Mouse (Mus musculus): ENCODE results near the gene Nmrk1.
A peak's percentile ranks its signal among the peaks of the same experiment; 100 is the strongest.

Nmrk1 gene

DNA sequence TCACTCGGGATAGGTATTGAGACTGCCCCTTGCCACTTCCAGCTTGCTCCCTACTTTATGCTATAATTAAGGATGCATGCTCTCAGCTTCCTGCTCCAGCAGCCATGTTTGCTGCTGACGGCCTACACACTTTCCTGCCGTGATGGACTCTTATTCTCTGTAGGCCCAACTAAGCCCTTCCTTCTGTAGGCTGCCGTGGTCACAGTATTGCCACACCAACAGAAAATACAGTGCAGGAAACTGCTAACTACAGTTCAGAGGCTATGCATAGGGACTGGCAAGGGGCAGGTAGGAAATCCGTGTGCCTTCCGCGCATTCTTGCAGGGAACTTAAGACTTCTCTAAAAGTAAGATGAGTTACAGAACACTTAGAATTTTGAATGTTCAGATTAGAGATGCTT is 17.4 kb upstream of the Nmrk1 start:
- ATAC-seq (ENCODE audit: insufficient number of reproducible peaks, low FRiP score, low TSS enrichment) = no peak

DNA sequence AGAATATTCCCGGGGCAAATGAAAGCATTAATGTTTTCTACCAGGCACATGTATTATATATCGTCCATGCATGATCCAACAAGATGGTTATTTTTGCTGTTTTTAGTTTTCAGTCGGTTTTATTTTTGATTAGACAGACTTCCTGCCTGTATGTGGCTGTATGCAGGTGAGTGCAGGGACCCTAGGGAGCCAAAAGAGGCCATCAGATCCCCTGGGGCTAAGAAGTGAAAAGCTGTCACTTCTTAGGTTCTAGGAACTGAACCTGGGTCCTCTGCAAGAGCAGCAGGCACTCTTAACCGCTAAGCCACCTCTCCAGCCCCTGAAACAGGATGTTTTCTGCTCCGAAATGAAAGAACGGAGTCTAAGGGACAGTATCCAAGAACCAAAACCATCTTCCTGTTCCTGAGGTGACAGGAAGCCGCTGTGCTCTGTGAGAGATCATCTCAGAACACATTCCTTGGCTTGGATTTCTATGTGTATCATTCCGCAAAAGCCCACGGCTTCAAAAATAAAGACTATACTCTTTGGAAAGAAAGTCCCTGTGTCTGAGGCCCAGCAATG is 16.0 kb upstream of the Nmrk1 start:
- no peak for ATAC-seq (ENCODE audit: insufficient number of reproducible peaks, low FRiP score, low TSS enrichment)

DNA sequence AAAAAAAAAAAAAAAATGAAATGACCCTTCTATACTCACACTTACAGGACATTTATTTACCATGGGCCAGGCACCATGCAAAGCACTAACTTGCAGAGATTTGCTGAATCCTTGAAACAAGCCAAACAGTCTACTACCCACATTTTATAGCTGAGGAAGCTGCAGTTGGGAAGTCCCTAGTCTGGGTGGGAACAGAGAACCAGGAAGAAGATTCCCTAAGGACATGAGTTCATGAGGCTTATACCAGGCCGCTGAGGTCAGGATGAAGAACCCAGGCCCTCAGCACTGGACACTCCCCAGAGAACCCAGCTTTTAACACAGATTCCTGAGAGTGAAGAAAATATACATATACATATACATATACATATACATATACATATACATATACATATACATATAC is 14.2 kb upstream of the Nmrk1 start:
- ATAC-seq (ENCODE audit: insufficient number of reproducible peaks, low FRiP score, low TSS enrichment) = no peak

DNA sequence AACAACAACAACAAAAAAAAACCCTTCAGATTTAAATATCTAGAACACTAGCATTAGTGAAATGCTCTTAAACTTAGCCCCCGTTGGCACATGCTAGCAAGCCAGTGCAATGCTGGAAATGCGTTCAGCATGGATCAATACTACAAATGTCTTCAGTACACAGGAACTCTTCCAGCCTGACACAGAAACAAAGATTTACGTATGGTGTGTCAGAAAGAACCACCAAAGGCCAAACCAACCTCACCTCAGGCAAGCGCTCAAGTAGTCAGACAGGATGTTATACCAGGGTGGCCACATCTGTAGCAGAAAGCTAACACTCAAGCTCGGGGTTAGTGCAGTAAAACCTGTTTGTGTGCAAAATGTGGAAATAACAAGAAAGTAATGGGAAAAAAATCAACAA is 12.7 kb upstream of the Nmrk1 start:
- ATAC-seq (ENCODE audit: insufficient number of reproducible peaks, low FRiP score, low TSS enrichment) = no peak

DNA sequence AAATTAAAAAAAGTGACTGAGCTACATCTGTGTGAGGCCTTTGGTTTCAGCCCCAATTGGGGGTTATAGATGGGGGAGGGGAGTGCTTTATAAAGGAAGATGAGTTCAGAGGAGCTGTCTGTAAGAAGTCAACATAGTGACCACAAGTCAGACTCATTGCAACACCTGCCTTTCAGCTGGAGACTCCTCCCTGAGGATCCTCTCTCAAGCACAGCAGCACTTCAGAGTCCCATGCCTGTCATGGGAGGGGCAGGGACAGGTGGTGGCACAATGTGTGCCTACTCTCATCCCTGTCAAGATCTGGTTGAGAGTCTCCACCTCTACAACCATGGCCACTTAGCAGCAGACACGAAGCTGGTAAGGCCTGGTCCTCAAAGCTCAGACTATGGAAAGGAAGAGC is 12.1 kb upstream of the Nmrk1 start:
- ATAC-seq (ENCODE audit: insufficient number of reproducible peaks, low FRiP score, low TSS enrichment) = no peak

DNA sequence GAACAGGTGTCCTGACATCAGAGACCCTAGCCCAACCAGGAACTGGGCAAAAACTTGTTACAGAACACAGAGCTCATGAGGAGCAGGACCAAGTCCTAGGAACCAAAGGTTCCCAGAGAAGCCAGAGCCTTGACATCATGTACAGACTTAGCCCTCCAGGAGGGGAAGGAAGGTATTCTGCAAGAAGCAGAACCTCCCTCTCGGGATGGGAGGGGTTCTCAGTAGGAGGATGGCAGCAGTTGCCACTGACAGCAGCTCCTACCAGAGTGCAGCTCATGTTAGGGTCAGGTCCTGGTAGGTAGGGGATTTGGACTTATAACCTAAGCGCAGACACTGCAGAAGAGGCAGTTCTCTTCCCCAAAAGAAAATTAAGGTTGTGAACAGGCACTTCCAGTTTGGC is 7.9 kb upstream of the Nmrk1 start:
- no peak for ATAC-seq (ENCODE audit: insufficient number of reproducible peaks, low FRiP score, low TSS enrichment)

DNA sequence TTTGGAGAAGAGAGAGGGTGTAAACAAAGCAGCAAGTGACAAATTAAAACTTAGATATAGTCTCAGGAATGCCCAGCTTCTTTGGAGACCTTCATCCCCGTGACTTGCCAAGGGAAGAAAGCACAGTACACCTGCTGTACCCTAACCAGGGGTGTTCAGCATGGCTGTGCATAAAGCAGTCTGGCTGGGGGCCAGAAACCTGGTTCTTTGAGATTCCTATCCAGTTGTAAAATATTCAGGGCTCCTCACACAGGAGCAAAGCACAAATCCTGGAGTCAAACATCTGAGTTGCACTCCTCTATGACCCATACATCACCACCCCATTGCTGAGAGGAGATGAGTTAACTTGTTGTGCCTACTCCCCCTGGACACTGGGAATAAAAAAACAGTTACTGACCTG is 2.2 kb upstream of the Nmrk1 start:
- ATAC-seq (ENCODE audit: insufficient number of reproducible peaks, low FRiP score, low TSS enrichment) = no peak

DNA sequence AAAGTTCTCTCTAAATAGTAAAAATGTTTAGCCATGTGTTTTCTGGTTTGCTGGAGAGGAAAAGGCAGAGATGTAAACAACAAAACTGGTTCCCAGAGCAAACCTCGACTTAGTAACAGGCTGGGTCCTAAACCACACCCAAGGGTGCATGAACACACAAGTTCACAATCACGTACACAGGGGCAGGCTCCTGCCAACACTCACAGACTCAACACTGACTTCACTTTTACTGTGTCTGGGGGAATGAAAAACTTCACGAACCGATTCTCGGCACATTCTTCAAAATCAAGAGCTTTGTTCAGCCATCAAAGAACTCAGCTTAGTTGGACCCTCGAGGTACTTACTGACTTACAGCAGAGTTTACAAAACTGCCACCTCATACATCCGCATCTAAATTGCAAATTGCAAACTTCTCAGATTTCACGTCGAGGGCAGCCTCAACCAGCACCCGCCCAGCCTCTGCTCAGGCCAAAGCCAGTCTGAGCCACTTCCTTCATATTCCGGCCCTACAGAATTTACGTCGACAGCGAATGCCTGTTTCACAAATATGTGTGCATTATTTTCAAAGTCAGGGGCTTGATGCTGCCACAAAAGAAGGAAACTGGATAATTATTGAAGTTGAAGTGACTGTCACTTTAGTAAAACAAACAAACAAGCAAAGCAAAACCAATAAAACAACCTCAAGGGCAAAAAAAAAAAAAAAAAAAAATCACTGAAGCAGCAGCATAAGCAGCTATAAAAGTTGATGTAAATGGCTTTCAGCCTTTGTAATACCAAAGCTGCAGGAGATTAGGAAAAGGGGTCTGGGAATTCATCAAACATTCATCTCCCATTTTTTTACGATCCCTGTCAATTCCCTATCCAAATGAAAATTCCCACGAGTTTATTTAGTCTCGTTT is 1.3 kb upstream of the Nmrk1 start:
- ATAC-seq (ENCODE audit: insufficient number of reproducible peaks, low FRiP score, low TSS enrichment) = no peak

DNA sequence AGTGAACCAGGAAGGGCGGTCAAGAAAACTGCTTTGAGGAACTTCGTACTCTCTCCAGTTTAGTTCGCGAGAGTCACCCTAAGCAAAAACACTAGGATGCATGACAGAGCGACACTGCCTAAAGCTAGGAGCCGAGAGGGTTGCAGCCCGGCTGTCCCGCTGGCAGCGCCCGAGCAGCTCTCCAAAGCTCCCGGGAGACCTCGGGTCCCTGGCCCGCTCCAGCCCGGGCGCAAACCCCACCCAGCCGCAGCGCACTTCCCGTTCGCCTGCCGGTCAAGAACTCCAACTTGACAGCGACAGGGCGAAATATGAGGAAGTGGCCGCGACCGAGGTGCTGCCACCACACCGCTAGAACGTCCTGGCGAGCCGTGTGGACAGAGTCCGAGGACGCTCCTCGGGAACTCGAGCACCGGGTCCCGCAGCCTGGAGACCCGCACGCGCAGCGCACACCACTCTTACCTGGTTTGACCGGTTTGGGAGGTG is 548 bp upstream of the Nmrk1 start:
- peak; percentile 69 for ATAC-seq (ENCODE audit: insufficient number of reproducible peaks, low FRiP score, low TSS enrichment)

DNA sequence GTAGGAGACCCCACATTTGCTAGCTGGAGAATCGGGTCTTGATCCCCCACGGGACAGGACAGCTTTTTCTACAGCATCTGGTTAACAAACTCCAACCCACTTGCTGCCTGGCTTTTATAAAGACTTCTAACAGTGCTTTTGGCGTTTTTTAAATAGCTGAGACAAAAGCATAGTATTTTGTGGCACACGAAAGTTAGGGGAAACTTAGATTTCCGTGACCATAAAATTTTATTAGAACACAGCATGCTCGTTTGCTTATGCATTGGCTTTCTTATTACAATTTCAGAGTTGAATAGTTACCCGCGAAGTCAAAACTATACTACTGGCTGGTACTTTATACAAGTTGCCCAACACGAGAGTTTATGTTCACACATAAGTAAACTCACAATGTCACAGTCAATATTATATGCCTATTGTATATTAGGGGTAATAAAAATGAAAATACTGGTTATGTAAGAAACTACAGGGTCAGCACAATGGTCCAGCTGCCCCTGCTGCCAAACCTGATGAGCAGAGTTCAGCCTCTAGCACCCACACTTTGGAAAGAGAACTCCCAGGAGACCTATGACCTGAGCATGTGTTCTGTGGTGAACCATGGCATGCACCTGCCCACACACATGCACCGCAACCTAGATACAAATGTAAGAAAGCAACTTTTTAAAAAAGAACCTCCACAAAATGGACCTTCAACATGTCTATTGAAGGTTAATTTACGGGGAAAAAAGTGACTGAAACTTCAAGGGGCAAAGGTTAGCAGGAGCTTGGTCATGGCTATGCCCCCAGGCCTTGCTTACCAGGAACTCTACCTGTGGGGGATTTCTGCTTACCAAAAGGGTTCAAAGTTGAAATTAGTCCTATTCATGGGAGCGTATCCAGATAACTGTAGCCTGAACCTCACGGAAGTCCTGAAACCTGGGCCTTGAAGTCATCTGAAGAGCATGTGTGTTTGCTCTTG is 758 bp downstream of the Nmrk1 start:
- no peak for ATAC-seq (ENCODE audit: insufficient number of reproducible peaks, low FRiP score, low TSS enrichment)

DNA sequence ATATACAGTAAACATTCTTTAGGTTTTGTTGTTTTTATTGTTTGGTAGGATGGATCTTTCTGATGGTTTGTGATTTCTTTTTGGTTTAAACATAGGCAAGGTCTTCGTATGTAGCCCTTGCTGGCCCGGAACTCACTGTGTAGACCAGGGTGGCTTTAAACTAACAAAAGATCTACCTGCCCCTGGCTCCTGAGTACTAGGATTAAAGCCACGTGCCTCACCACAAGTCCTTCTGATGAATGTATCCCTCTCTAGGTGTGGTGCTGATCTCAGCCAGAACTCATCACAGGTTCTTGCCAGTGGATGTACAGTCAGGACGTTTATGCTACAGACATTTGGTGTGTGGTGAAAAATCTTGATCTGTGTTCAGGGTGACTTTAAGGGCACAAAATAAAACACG is 6.2 kb downstream of the Nmrk1 start:
- no peak for ATAC-seq (ENCODE audit: insufficient number of reproducible peaks, low FRiP score, low TSS enrichment)

DNA sequence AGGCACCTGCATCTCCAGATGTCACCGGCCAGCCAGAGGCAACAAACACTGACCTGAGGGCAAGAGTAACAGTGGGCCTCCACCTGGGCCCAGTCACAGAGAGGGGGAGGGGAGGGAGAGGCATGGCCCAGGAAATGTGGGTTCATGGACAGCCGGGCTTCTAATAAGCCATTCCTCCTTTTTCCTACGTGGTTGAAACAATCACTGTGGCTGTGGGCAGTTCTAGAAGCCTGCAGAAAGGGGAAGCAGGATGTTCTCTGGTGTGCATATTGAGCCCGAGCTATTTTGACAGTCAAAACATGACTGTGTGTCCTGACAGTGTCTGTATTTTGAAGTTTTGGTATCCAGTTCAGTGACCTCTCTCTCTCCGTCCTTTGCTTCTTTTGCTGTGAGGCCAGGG is 7.2 kb downstream of the Nmrk1 start:
- no peak for ATAC-seq (ENCODE audit: insufficient number of reproducible peaks, low FRiP score, low TSS enrichment)

DNA sequence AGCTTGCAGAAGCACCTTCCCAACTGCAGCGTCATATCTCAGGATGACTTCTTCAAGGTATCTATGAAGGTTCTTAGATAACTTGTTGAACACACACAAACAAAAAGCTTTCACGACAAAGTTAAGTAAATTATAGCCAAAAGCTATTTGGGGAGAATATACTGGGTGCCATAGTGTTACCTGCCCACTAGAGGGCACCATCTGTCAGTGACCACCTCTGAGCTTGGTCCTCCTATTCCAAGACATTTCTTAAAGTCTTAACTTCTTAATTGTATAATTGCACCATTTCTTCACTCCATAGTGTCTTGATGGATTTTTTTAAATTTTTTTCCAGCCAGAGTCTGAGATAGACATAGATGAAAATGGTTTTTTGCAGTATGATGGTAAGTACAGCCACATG is 7.8 kb downstream of the Nmrk1 start:
- 0 out of 2 replicates have a peak, but pooled peaks have one; percentile 50 for ATAC-seq (ENCODE audit: insufficient number of reproducible peaks, low FRiP score, low TSS enrichment)

DNA sequence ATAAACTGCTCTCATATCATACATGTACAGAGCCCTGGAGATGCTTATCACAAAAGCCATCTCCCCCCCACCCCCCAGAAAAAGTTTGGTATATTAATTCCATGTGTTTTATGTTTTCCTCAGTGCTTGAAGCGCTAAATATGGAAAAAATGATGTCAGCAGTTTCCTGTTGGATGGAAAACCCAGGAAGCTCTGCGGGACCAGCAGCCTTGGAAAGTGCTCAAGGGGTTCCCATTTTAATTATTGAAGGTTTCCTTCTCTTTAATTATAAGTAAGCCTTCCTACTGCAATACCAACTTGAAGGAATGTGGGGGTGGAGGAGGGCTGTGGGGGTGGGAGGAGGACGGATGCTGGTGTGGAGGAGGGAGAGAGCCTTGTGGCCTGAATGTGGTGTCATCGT is 9.3 kb downstream of the Nmrk1 start:
- no peak for ATAC-seq (ENCODE audit: insufficient number of reproducible peaks, low FRiP score, low TSS enrichment)

DNA sequence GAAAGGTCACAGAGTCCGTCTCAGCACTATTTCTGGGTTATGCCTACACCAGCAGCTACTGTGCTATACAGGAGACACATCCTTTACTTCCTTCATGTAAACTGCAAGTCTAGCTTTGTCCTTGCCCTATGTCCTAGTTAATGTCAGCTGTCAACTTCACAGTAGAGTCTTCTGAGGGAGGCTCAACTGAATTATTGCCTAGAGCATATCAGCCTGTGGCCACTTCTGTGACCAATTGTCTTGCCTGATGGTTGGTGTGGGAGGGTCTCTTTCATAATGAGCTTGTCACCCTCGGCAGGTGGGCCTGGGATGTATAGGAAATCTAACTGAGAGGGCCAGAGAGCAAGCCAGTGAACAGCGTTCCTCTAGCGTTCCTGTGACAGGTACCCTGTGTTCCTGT is 11.7 kb downstream of the Nmrk1 start:
- no peak for ATAC-seq (ENCODE audit: insufficient number of reproducible peaks, low FRiP score, low TSS enrichment)

DNA sequence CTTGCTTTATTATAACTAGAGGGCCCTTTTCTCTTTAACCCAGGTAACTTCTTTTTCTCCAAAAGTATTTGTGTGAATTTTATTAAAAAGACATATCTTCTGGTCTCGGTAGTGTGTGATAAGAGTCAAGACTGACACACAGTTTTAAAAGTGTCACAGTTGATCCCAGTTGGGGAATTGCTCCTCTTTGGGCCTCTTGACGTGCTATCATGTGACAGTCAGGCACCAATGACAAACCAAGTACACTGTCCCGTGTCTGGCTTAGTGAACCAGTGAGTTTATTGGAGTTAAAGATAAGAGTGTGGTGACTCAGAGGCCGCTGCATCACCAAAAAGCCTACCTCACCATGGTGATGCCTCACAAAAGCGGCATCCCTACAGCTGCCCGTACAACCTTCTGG is 12.3 kb downstream of the Nmrk1 start:
- no peak for ATAC-seq (ENCODE audit: insufficient number of reproducible peaks, low FRiP score, low TSS enrichment)

DNA sequence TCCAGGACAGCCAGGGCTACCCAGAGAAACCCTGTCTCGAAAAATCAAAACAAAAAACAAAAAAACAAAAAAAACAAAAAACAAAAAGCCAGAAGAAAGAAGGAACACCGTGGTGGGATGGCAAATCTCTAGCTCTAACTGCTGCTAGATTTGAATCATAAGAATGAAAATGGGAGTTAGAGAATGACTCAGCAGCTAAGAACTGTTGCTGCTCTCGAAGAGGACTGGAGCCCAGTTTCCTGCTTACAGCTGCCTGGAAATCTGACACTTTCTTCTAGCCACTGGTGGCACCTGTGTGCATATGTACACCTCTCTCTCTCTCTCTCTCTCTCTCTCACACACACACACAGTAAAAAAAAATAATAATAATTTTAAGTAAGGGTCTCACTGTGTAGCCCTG is 14.6 kb downstream of the Nmrk1 start:
- no peak for ATAC-seq (ENCODE audit: insufficient number of reproducible peaks, low FRiP score, low TSS enrichment)

DNA sequence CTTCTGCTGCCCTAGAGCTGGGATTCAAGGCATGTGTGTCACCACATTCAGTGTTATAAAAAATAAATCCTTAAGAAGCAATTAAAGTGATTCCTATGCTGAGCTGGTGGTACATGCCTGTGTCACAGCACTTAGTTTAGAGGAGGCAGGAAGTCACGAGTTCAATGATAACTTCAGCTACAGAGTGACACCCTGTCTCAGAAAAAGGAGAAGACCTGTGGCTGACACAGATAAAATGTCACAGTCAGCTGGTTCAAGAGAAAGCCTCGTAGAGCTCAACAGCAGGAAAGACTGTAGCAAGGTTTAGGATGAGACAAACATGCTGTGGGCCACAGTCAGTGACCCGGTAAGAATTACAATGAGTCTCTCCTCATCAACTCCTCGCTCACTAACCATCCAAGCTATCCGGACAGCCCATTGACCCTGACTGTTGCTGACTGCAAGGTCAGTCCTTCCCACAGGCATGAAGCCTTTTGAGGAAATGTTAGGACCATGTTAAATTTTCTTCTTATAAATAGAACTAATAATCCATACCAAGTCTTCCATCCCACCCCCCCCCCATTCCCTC is 15.2 kb downstream of the Nmrk1 start:
- no peak for ATAC-seq (ENCODE audit: insufficient number of reproducible peaks, low FRiP score, low TSS enrichment)

DNA sequence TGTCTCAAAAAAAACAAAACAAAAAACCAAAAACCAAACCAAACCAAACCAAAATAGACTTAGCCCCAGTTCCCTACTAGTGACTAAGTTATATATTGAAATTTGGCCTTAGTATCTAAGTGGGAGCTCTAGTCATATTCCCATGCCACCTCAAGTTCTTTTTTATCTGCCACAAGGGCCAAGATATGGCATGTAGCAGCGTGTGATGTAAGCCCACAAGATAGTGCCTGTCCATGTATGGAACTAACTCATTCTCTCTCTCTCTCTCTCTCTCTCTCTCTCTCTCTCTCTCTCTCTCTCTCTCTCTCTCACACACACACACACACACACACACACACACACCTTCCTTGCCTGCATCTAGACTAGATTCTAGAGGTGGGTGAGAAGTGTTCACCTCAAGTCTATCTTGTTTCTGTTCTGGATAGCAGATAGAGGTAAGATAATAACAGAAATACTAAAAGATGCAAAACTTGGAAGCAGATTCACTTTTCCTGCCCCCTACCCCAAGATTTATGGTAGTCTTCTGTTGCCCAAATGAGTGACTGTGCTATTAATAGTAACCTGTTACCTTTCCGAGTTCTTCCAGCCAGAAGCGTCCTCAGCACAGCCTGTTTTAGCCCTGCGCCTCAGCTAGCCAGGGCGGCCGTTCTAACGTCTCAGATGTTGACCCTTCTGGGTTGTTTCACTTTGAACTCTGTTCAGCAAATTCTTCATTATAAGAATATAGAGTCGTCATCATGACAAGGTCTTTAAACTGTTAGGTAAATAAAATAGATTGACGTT is 16.2 kb downstream of the Nmrk1 start:
- no peak for ATAC-seq (ENCODE audit: insufficient number of reproducible peaks, low FRiP score, low TSS enrichment)

DNA sequence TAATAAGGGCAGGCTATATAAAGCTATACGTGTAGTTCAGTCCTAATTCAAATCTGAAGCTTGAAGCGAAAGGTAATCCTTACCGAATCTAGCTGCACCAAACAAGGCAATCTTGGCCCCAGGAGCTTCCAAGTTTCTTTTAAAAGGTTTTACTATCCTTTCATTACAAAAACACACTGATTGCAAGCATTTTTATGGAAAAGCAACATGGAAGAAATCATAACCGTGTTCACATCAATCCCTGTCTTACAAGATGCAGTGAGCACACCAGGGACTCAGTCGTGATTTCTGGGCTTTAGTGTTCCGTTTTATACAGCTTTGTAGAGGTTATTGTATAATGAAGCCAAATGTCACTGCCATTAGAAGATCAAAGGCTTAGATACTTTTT is 16.8 kb downstream of the Nmrk1 start:
- ATAC-seq (ENCODE audit: insufficient number of reproducible peaks, low FRiP score, low TSS enrichment) = no peak

Data from cerebellum, adult (tissue).